8 mouse cellular contexts compared by ENCODE assay signal in genomic region chr2:27676478-27677325, GRCm38 (mm10). TPM values are rescaled to one million over a fixed set of nuclear protein-coding genes. Genes with fewer than 3 reads are reported as not detected.
DNase-seq lines count a peak whose midpoint lies in the region; ATAC-seq and TF ChIP-seq lines count a peak whose summit lies in the region.

No protein-coding gene starts in this region.

- H3K27me3 ChIP-seq in MEL (ENCODE audit: control insufficient read depth in 1 of 2, insufficient read depth in 2 of 2, low read length in 2 of 2): no peaks in the 10 kb centered on the region
- H3K27me3 ChIP-seq in forebrain, embryonic 15.5 days: no peaks in the 10 kb centered on the region
- H3K27me3 ChIP-seq in hindbrain, embryonic 12.5 days: 0 out of 2 replicates have a peak, but pooled peaks cover 3% of the 10 kb centered on the region
- peaks cover 96% of the 10 kb centered on the region for H3K27me3 ChIP-seq in megakaryocyte, embryonic 14.5 days (replicated peaks)

- DNase-seq in MEL (ENCODE audit: low read depth, low spot score): peak; percentile 30
- DNase-seq in brain, embryonic 14.5 days (ENCODE audit: low read depth): peak; percentile 69
- peak; percentile 23 to 35 for DNase-seq in left cerebral cortex, adult 8-10 months (ENCODE audit: low spot score in 2 of 2)
- DNase-seq in right cerebral cortex, postnatal 4 days: peak; percentile 65
- DNase-seq in c-Kit-positive CD71-positive TER-119-positive erythroid progenitor cells, embryonic 14.5 days (ENCODE audit: low spot score): no peak

- WGBS in forebrain, embryonic 15.5 days: under 1% methylated on average over 50 of the region's 106 CpGs
- WGBS in hindbrain, embryonic 12.5 days: under 1% methylated on average over 64 of the region's 106 CpGs

- no peak for TF ChIP-seq POLR2A in MEL (IDR thresholded peaks at IDR 0.05; ENCODE audit: control insufficient read depth in 1 of 2, insufficient read depth in 1 of 2, low read depth in 1 of 2, low read length in 2 of 2, poor library complexity in 1 of 2)
- TF ChIP-seq POLR2A in brain, embryonic 14.5 days (IDR thresholded peaks at IDR 0.05; ENCODE audit: borderline replicate concordance, extremely low read depth, insufficient read depth, insufficient read length, poor library complexity, severe bottlenecking): peak; percentile 39; the same call in 1 of the 2 replicates

- H3K79me2 ChIP-seq in MEL (ENCODE audit: control insufficient read depth, insufficient read depth, low read length, poor library complexity): no peaks in the 10 kb centered on the region; the same call in 1 of the 2 replicates

- peak overlapping the region in 1 of 2 experiments; percentile 64; a peak in 3 of 4 replicates for H3K4me3 ChIP-seq in MEL (ENCODE audit: control insufficient read depth in 1 of 2, insufficient read depth in 1 of 2, low read depth in 2 of 2, low read length in 2 of 2)
- peak overlapping the region; percentile 73 for H3K4me3 ChIP-seq in forebrain, embryonic 15.5 days
- peak overlapping the region; percentile 88 for H3K4me3 ChIP-seq in hindbrain, embryonic 12.5 days
- H3K4me3 ChIP-seq in megakaryocyte, embryonic 14.5 days (replicated peaks): peak overlapping the region; percentile 89

- no peak for TF ChIP-seq RAD21 in MEL (IDR thresholded peaks at IDR 0.05; ENCODE audit: low read depth, low read length)

- H3K9ac ChIP-seq in MEL (ENCODE audit: control insufficient read depth, low read depth, low read length, poor library complexity, severe bottlenecking): peak overlapping the region; percentile 33; the same call in 1 of the 2 replicates
- peak overlapping the region; percentile 70 for H3K9ac ChIP-seq in forebrain, embryonic 15.5 days (replicated peaks)
- H3K9ac ChIP-seq in hindbrain, embryonic 12.5 days: peak overlapping the region; percentile 66

- no peak for TF ChIP-seq EP300 in MEL (IDR thresholded peaks at IDR 0.05; ENCODE audit: low read depth in 1 of 2, low read length in 2 of 2)

- H3K4me1 ChIP-seq in MEL (ENCODE audit: control insufficient read depth in 1 of 2, insufficient read depth in 2 of 2, low read length in 2 of 2): peaks cover 2 to 4% of the 10 kb centered on the region in 2 experiments; a peak in 3 of 4 replicates
- H3K4me1 ChIP-seq in forebrain, embryonic 15.5 days: peaks cover 47% of the 10 kb centered on the region
- H3K4me1 ChIP-seq in hindbrain, embryonic 12.5 days: peaks cover 55% of the 10 kb centered on the region
- H3K4me1 ChIP-seq in megakaryocyte, embryonic 14.5 days: peaks cover 13% of the 10 kb centered on the region

- H3K9me3 ChIP-seq in MEL (replicated peaks; ENCODE audit: insufficient read depth, low read length): no peaks in the 10 kb centered on the region
- no peaks in the 10 kb centered on the region for H3K9me3 ChIP-seq in forebrain, embryonic 15.5 days
- no peaks in the 10 kb centered on the region for H3K9me3 ChIP-seq in hindbrain, embryonic 12.5 days (replicated peaks)
- no peaks in the 10 kb centered on the region for H3K9me3 ChIP-seq in megakaryocyte, embryonic 14.5 days

- no peaks in the 10 kb centered on the region for H3K36me3 ChIP-seq in MEL (ENCODE audit: control insufficient read depth in 1 of 2, insufficient read depth in 2 of 2, low read length in 2 of 2)
- no peaks in the 10 kb centered on the region for H3K36me3 ChIP-seq in forebrain, embryonic 15.5 days
- no peaks in the 10 kb centered on the region for H3K36me3 ChIP-seq in hindbrain, embryonic 12.5 days
- no peaks in the 10 kb centered on the region for H3K36me3 ChIP-seq in megakaryocyte, embryonic 14.5 days (replicated peaks; ENCODE audit: low read length)

- peak; percentile 55 for ATAC-seq in forebrain, embryonic 15.5 days (replicated peaks)
- ATAC-seq in hindbrain, embryonic 12.5 days (ENCODE audit: low FRiP score): peak; percentile 57

- H3K4me2 ChIP-seq in forebrain, embryonic 15.5 days (replicated peaks): peak overlapping the region; percentile 87
- H3K4me2 ChIP-seq in hindbrain, embryonic 12.5 days (replicated peaks): peak overlapping the region; percentile 86

- TF ChIP-seq CTCF in MEL (IDR thresholded peaks at IDR 0.05 in 2 of 3, conservative IDR thresholded peaks at IDR 0.05 in 1 of 3; ENCODE audit: control insufficient read depth in 1 of 3, insufficient read depth in 1 of 3, low read depth in 2 of 3, low read length in 3 of 3, poor library complexity in 1 of 3, severe bottlenecking in 1 of 3): no peak
- no peak for TF ChIP-seq CTCF in brain, embryonic 14.5 days (IDR thresholded peaks at IDR 0.05; ENCODE audit: borderline replicate concordance, extremely low read depth, insufficient read depth, insufficient read length)

- H3K27ac ChIP-seq in MEL (ENCODE audit: control insufficient read depth, low read depth, low read length): no peak overlapping the region
- H3K27ac ChIP-seq in forebrain, embryonic 15.5 days (replicated peaks): peak overlapping the region; percentile 51
- H3K27ac ChIP-seq in hindbrain, embryonic 12.5 days: peak overlapping the region; percentile 95

TF ChIP-seq in MEL, 35 proteins besides CTCF, POLR2A, EP300 and RAD21:
- TF ChIP-seq RCOR1 (IDR thresholded peaks at IDR 0.05; ENCODE audit: low read depth, low read length) (no peak), MYC (IDR thresholded peaks at IDR 0.05; ENCODE audit: low read depth, low read length) (no peak), HCFC1 (IDR thresholded peaks at IDR 0.05; ENCODE audit: low read depth, low read length) (no peak), E2F4 (IDR thresholded peaks at IDR 0.05; ENCODE audit: borderline replicate concordance, low read depth, low read length) (no peak), MAX (IDR thresholded peaks at IDR 0.05; ENCODE audit: low read length) (no peak), ELF1 (IDR thresholded peaks at IDR 0.05; ENCODE audit: low read depth, low read length) (no peak), TCF12 (IDR thresholded peaks at IDR 0.05; ENCODE audit: low read depth, low read length) (no peak), ZNF384 (IDR thresholded peaks at IDR 0.05; ENCODE audit: low read depth, low read length) (no peak), SIN3A (IDR thresholded peaks at IDR 0.05; ENCODE audit: low read length) (no peak), CHD2 (IDR thresholded peaks at IDR 0.05; ENCODE audit: low read length) (no peak), POLR2AphosphoS2 (IDR thresholded peaks at IDR 0.05; ENCODE audit: low read length) (no peak), UBTF (IDR thresholded peaks at IDR 0.05; ENCODE audit: borderline replicate concordance, insufficient read depth, low read depth, low read length) (no peak), GATA1 (IDR thresholded peaks at IDR 0.05; ENCODE audit: low read depth, low read length) (no peak), POLR2AphosphoS5 (IDR thresholded peaks at IDR 0.05; ENCODE audit: borderline replicate concordance, low read depth, low read length) (no peak), USF2 (IDR thresholded peaks at IDR 0.05; ENCODE audit: borderline replicate concordance in 1 of 2, insufficient read depth in 1 of 2, low read depth in 1 of 2, low read length in 2 of 2) (no peak), ZC3H11A (IDR thresholded peaks at IDR 0.05; ENCODE audit: low read depth, low read length) (no peak), ETS1 (IDR thresholded peaks at IDR 0.05; ENCODE audit: low read depth, low read length) (no peak), TAL1 (IDR thresholded peaks at IDR 0.05; ENCODE audit: low read length) (no peak), MEF2A (IDR thresholded peaks at IDR 0.05; ENCODE audit: extremely low read depth, insufficient replicate concordance, low read depth, low read length, poor library complexity, severe bottlenecking) (no peak), ZMIZ1 (IDR thresholded peaks at IDR 0.05; ENCODE audit: low read depth, low read length) (no peak)

RNA-seq across cellular contexts. Expression of gene Rxra, which starts 0.5 kb away (rescaled TPM):
- 9.6 and 11.7 TPM in 2 replicates for total RNA-seq in MEL (2012; rRNA removed)
- 10 to 100 TPM in 1 of 2 experiments, not detected in 1; 19.6 TPM for polyA plus RNA-seq in MEL (2012; ENCODE audit: insufficient read depth in 1 of 2, insufficient read length in 2 of 2, low read depth in 1 of 2, low replicate concordance in 2 of 2, missing spikeins in 1 of 2)
- 15.2 and 20.4 TPM in 2 replicates for polyA plus RNA-seq in brain, embryonic 14.5 days (2012; rRNA removed)
- 3.2 TPM in 2 replicates for polyA plus RNA-seq in forebrain, embryonic 15.5 days (2015; fragmentation: Nextera tagmentation; extraction: Ambion mirVana)
- 11.1 and 11.2 TPM in 2 replicates for polyA plus RNA-seq in hindbrain, embryonic 12.5 days (2016; fragmentation: Nextera tagmentation; extraction: Ambion mirVana)
- total RNA-seq in left cerebral cortex, adult 8-10 months (2022): 10 to 100 TPM; 23.5 to 28.6 (median 26.1) TPM
- polyA plus RNA-seq in megakaryocyte, embryonic 14.5 days (2012; ENCODE audit: insufficient read depth, low replicate concordance): 0.44 and 7.0 TPM in 2 replicates
